Mouse (Mus musculus): ENCODE measurements around the gene Prss12. TPM values are rescaled to one million over a fixed set of nuclear protein-coding genes. Genes with fewer than 3 reads are reported as not detected.
"Not testable (repeated sequence)": the region's sequence is repeated elsewhere in the genome, so short reads cannot be mapped to it uniquely, and the experiment has no call there.

The Prss12 gene
- polyA plus RNA-seq, 1 experiment from 2014 or later, result 5.9 TPM

DNA sequence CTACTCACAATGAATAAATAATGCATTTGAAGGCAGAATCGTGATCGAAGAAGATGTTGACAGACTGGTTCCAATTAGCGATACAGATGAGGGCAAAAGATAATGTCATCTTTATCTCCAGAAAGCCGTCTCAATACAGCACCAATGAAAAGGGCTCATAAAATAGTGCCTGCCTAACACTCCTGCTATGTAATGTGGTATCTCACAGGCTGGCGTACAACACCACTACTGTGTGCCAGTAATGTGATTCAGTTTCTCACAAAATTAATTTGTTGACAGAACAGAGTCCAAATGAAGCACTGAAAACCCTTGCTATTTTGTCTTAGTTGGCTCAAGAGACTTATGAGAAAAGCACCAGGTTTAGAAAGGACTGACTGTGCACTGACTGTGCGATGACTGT lies 48.4 kb downstream of the Prss12 start:
- Histone ChIP-seq H3K4me3 (ENCODE audit: low read depth, low read length) (no peak overlapping the region), H3K4me2 (replicated peaks; ENCODE audit: low read depth) (no peak overlapping the region), H3K36me3 (ENCODE audit: control insufficient read depth, insufficient read depth) (no peaks in the 10 kb centered on the region), H3K4me1 (replicated peaks; ENCODE audit: control insufficient read depth, insufficient read depth, low read length) (no peaks in the 10 kb centered on the region), H3K9ac (ENCODE audit: low read depth, low read length) (no peak overlapping the region), H3K27ac (ENCODE audit: low read depth, low read length) (no peak overlapping the region), H3K9me3 (ENCODE audit: control insufficient read depth) (no peaks in the 10 kb centered on the region), H3K27me3 (replicated peaks; ENCODE audit: control insufficient read depth, insufficient read depth, low read length) (no peaks in the 10 kb centered on the region)
- no peak for ATAC-seq
- WGBS, result 63% methylated on average over 6 of the region's 6 CpGs
- TF ChIP-seq CTCF (IDR thresholded peaks at IDR 0.05; ENCODE audit: low read depth), result no peak

DNA sequence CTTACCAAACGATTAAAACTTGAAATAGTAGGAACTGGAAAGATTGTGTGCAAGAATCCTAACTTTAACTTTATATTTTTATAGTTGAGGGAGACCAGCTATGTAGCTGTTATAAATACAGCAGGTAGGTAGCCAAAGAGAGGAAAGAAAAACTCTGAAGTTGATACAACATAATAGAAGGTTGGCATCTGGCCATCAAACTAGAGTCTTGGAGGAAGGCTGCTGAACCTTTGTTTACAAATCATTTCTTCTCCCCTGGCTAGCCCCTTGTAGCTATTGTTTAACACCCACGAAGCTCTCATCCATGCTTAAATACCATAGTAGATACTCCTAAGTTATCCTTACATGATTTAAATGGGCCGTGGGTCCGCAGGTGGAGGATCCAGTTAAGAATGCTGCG lies 52.1 kb downstream of the Prss12 start:
- ATAC-seq, result no peak
- Histone ChIP-seq H3K4me1 (replicated peaks; ENCODE audit: control insufficient read depth, insufficient read depth, low read length) (no peaks in the 10 kb centered on the region), H3K27me3 (replicated peaks; ENCODE audit: control insufficient read depth, insufficient read depth, low read length) (no peaks in the 10 kb centered on the region), H3K36me3 (ENCODE audit: control insufficient read depth, insufficient read depth) (no peaks in the 10 kb centered on the region), H3K9me3 (ENCODE audit: control insufficient read depth) (no peaks in the 10 kb centered on the region), H3K4me3 (ENCODE audit: low read depth, low read length) (no peak overlapping the region), H3K9ac (ENCODE audit: low read depth, low read length) (no peak overlapping the region), H3K27ac (ENCODE audit: low read depth, low read length) (no peak overlapping the region), H3K4me2 (replicated peaks; ENCODE audit: low read depth) (no peak overlapping the region)
- no peak for TF ChIP-seq CTCF (IDR thresholded peaks at IDR 0.05; ENCODE audit: low read depth)
- WGBS, result 74% methylated on average over 5 of the region's 5 CpGs

DNA sequence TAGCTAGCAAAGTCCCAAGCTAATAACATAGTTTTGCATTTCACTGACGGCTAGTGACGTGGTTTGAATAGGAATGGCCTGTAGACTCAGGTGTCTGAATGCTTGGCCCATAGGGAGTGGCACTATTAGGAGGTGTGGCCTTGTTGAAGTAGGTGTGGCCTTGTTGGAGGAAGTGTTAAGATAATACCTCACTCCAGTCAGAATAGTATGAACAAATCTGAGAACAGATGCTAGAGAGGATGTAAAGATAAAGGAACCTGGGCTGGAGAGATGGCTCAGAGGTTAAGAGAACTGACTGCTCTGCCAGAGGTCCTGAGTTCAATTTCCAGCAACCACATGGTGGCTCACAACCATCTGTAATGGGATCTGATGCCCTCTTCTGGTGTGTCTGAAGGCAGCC lies 55.1 kb downstream of the Prss12 start:
- H3K27me3 ChIP-seq (replicated peaks; ENCODE audit: control insufficient read depth, insufficient read depth, low read length); ATAC-seq; H3K36me3 ChIP-seq (ENCODE audit: control insufficient read depth, insufficient read depth); H3K9ac ChIP-seq (ENCODE audit: low read depth, low read length); H3K4me2 ChIP-seq (replicated peaks; ENCODE audit: low read depth); H3K9me3 ChIP-seq (ENCODE audit: control insufficient read depth); H3K4me3 ChIP-seq (ENCODE audit: low read depth, low read length); H3K27ac ChIP-seq (ENCODE audit: low read depth, low read length); H3K4me1 ChIP-seq (replicated peaks; ENCODE audit: control insufficient read depth, insufficient read depth, low read length): not testable (repeated sequence)
- WGBS, result 83% methylated on average over 2 of the region's 2 CpGs

DNA sequence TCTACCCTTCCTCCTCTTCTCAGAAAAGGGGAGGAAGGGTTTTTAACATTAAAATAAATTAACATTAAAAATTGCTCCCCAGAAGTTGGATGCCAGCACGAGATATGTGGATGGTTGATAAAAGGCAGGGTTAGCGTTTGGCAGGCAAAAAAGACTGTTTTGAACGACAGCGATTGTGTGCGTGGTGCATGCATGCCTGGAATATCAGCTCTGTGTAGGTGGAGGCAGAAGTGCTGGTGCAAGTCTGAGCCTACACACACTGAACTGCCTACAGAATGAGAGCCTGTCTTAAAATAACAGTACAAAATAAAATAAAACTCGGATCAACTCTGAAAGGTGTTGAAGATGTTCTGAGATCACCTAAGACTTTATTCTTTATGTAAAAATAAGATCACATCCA lies 57.2 kb downstream of the Prss12 start:
- H3K27ac ChIP-seq (ENCODE audit: low read depth, low read length), result no peak overlapping the region
- H3K9me3 ChIP-seq (ENCODE audit: control insufficient read depth), result no peaks in the 10 kb centered on the region
- no peaks in the 10 kb centered on the region; the same call in 1 of the 2 replicates for H3K36me3 ChIP-seq (ENCODE audit: control insufficient read depth, insufficient read depth)
- H3K27me3 ChIP-seq (replicated peaks; ENCODE audit: control insufficient read depth, insufficient read depth, low read length), result no peaks in the 10 kb centered on the region
- no peaks in the 10 kb centered on the region for H3K4me1 ChIP-seq (replicated peaks; ENCODE audit: control insufficient read depth, insufficient read depth, low read length)
- 70% methylated on average over 6 of the region's 6 CpGs for WGBS
- H3K9ac ChIP-seq (ENCODE audit: low read depth, low read length), result no peak overlapping the region
- no peak for ATAC-seq
- H3K4me3 ChIP-seq (ENCODE audit: low read depth, low read length), result no peak overlapping the region
- no peak overlapping the region for H3K4me2 ChIP-seq (replicated peaks; ENCODE audit: low read depth)
- no peak for TF ChIP-seq CTCF (IDR thresholded peaks at IDR 0.05; ENCODE audit: low read depth)

DNA sequence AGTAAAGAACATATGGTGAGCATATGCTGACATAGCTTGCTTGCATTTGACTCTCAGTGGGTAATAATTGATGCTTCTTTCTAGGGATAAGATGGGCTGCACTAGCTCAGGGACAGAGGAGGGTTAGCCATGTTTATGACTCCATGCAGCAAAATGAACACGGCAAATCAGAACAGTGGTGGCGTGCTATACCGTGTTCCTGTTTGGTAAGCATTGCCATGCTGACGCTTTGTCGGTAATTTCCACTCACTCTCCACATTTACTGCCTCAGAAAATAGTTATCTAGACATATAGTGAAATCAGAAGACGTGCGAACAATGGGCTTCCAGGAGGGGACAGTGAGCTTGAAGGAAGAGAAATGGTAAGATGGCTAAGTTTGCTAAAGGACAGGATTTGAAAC lies 58.1 kb downstream of the Prss12 start:
- no peaks in the 10 kb centered on the region for H3K9me3 ChIP-seq (ENCODE audit: control insufficient read depth)
- no peak overlapping the region for H3K4me3 ChIP-seq (ENCODE audit: low read depth, low read length)
- H3K9ac ChIP-seq (ENCODE audit: low read depth, low read length), result no peak overlapping the region
- no peak for TF ChIP-seq CTCF (IDR thresholded peaks at IDR 0.05; ENCODE audit: low read depth)
- H3K27ac ChIP-seq (ENCODE audit: low read depth, low read length), result no peak overlapping the region
- 84% methylated on average over 7 of the region's 7 CpGs for WGBS
- ATAC-seq, result no peak
- no peaks in the 10 kb centered on the region for H3K27me3 ChIP-seq (replicated peaks; ENCODE audit: control insufficient read depth, insufficient read depth, low read length)
- no peaks in the 10 kb centered on the region for H3K4me1 ChIP-seq (replicated peaks; ENCODE audit: control insufficient read depth, insufficient read depth, low read length)
- H3K4me2 ChIP-seq (replicated peaks; ENCODE audit: low read depth), result no peak overlapping the region
- H3K36me3 ChIP-seq (ENCODE audit: control insufficient read depth, insufficient read depth), result no peaks in the 10 kb centered on the region; the same call in 1 of the 2 replicates

DNA sequence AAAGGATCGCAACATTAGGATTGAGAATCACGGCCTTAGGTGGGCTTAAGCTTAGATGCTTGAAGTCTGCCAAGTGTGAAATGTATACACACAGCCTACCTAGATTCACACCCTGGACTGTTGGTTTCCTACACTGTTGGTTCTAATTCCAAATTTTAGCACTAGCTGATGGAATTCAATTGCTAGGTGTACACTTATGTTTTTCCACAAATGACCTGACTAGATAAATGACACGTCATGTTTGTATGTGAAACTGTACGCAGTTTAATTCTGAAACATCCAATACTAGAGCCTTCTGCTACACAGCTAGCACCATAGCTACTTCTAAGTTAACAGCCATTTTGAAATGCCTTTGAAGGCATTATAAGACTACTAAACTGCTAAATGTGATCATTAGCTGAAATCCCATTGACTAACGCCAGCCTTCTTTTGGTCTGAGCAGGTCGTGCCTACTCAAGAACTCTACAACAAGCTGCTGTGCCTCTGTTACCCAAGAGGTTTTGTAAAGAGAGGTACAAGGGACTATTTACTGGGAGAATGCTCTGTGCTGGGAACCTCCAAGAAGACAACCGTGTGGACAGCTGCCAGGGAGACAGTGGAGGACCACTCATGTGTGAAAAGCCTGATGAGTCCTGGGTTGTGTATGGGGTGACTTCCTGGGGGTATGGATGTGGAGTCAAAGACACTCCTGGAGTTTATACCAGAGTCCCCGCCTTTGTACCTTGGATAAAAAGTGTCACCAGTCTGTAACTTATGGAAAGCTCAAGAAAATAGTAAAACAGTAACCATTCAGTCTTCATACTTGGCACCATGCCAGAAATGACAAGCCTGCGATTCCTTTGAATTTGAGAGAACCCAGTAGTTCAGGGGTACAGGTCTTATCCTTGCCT lies 59.3 kb downstream of the Prss12 start:
- no peaks in the 10 kb centered on the region; the same call in 1 of the 2 replicates for H3K36me3 ChIP-seq (ENCODE audit: control insufficient read depth, insufficient read depth)
- no peak overlapping the region for H3K9ac ChIP-seq (ENCODE audit: low read depth, low read length)
- H3K27ac ChIP-seq (ENCODE audit: low read depth, low read length), result no peak overlapping the region
- no peak for TF ChIP-seq CTCF (IDR thresholded peaks at IDR 0.05; ENCODE audit: low read depth)
- H3K4me3 ChIP-seq (ENCODE audit: low read depth, low read length), result no peak overlapping the region
- H3K27me3 ChIP-seq (replicated peaks; ENCODE audit: control insufficient read depth, insufficient read depth, low read length), result no peaks in the 10 kb centered on the region
- H3K4me1 ChIP-seq (replicated peaks; ENCODE audit: control insufficient read depth, insufficient read depth, low read length), result no peaks in the 10 kb centered on the region
- ATAC-seq, result no peak
- 48% methylated on average over 9 of the region's 9 CpGs for WGBS
- no peak overlapping the region for H3K4me2 ChIP-seq (replicated peaks; ENCODE audit: low read depth)
- no peaks in the 10 kb centered on the region for H3K9me3 ChIP-seq (ENCODE audit: control insufficient read depth)

Data from intestine, postnatal 0 days (tissue).